Mouse (Mus musculus) intestine, embryonic 14.5 days (tissue): ENCODE results near the gene Kcnj12. TPM values are rescaled to one million over a fixed set of nuclear protein-coding genes. Genes with fewer than 3 reads are reported as not detected.

Source experiments
- ATAC-seq: fragments of 200-750 bp; cut with Nextera tagmentation; replicated peaks from 2 replicates; pipeline ENCODE4 v1.8.0; 2017; ENCODE audit warnings: low read depth, moderate number of reproducible peaks, moderate TSS enrichment, moderate library complexity; ENCODE audit not compliant: low FRiP score, low TSS enrichment
- DNase-seq: peaks from one replicate; pipeline ENCODE4 v3.0.0-alpha.2; 2018; ENCODE audit warnings: low spot score
- H3K27ac ChIP-seq: fragments of 300-500 bp; sonication (generic); 2 replicates; pipeline ENCODE4 v1.5.1; 2014; ENCODE audit warnings: low read depth, mild to moderate bottlenecking, control low read depth
- H3K27me3 ChIP-seq: fragments of 300-500 bp; sonication (generic); replicated peaks from 2 replicates; pipeline ENCODE4 v1.6.1; 2014; ENCODE audit warnings: low read length, control low read depth; ENCODE audit not compliant: control insufficient read depth, insufficient read depth
- H3K36me3 ChIP-seq: fragments of 300-500 bp; sonication (generic); 2 replicates; pipeline ENCODE4 v1.6.1; 2014; ENCODE audit warnings: low read length, control low read depth; ENCODE audit not compliant: control insufficient read depth, insufficient read depth
- H3K4me1 ChIP-seq: fragments of 300-500 bp; sonication (generic); replicated peaks from 2 replicates; pipeline ENCODE4 v1.6.1; 2014; ENCODE audit warnings: low read length, control low read depth, mixed read lengths; ENCODE audit not compliant: control insufficient read depth, insufficient read depth
- H3K4me2 ChIP-seq: fragments of 300-500 bp; sonication (generic); 2 replicates; pipeline ENCODE4 v1.6.1; 2014; ENCODE audit warnings: low read length
- H3K4me3 ChIP-seq: fragments of 300-500 bp; sonication (generic); 2 replicates; pipeline ENCODE4 v1.5.1; 2014; ENCODE audit warnings: low read depth, low read length, control low read depth, mixed read lengths
- H3K9ac ChIP-seq: fragments of 300-500 bp; sonication (generic); 2 replicates; pipeline ENCODE4 v1.6.1; 2014; ENCODE audit warnings: mild to moderate bottlenecking, low read length
- H3K9me3 ChIP-seq: fragments of 300-500 bp; sonication (generic); 2 replicates; pipeline ENCODE4 v1.6.1; 2016; ENCODE audit warnings: low read length, control low read depth; ENCODE audit not compliant: control insufficient read depth
- WGBS: fragments of 180-500 bp; shearing (Covaris S2); extraction: QIAGEN DNeasy Blood & Tissue Kit; methylation state at CpG from one replicate; pipeline ENCODE4 v1.1.7; 2014; 5-methylcytosine and 5-hydroxymethylcytosine counted together
- polyA plus RNA-seq: library from polyadenylated mRNA; unstranded; fragments of >200 nt; fragmentation: Nextera tagmentation; extraction: Ambion mirVana; gene quantifications from 2 replicates; pipeline ENCODE4 v1.2.1, GENCODE M21; 2014

The Kcnj12 gene
- polyA plus RNA-seq, 1 experiment from 2014 or later = 1.8 TPM

DNA sequence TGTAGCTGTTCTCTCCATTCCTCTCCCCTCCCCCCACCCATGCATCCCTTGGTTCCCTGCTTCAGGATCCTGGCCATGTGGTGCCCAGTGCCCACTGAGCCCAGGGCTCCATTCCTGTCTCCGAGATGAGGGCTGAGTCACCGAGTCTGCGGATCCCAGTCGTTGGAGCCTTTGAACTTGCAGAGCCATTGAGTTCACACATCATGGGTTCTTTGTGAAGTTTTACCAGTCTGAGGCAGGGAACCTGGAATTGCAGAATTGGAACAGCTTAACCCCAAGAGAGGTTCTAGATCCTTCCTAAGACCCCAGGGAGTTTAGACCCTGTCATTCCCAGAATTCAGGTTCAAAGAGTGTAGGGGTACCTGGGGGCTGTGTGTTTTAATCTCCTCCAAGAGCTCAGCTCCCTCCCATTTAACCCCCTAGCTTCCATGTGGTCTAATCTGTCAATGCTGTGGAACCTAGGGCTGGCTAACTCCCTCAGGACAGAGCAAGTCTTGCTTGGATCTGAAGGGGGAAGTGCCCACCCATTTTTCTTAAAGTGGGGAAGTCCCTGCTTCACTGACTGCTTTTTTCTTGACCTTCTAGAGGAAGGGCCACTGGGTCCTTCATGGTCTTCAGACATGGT is 6.9 kb downstream of the Kcnj12 start:
- no peak overlapping the region for H3K4me2 ChIP-seq
- no peaks in the 10 kb centered on the region for H3K36me3 ChIP-seq
- WGBS = 54% methylated on average over 4 of the region's 4 CpGs
- peaks cover 8% of the 10 kb centered on the region; the same call in 1 of the 2 replicates for H3K4me1 ChIP-seq
- peaks cover 15% of the 10 kb centered on the region for H3K27me3 ChIP-seq
- H3K27ac ChIP-seq = no peak overlapping the region
- ATAC-seq (no peak), DNase-seq (no peak)
- H3K4me3 ChIP-seq = no peak overlapping the region
- no peaks in the 10 kb centered on the region for H3K9me3 ChIP-seq
- no peak overlapping the region for H3K9ac ChIP-seq

DNA sequence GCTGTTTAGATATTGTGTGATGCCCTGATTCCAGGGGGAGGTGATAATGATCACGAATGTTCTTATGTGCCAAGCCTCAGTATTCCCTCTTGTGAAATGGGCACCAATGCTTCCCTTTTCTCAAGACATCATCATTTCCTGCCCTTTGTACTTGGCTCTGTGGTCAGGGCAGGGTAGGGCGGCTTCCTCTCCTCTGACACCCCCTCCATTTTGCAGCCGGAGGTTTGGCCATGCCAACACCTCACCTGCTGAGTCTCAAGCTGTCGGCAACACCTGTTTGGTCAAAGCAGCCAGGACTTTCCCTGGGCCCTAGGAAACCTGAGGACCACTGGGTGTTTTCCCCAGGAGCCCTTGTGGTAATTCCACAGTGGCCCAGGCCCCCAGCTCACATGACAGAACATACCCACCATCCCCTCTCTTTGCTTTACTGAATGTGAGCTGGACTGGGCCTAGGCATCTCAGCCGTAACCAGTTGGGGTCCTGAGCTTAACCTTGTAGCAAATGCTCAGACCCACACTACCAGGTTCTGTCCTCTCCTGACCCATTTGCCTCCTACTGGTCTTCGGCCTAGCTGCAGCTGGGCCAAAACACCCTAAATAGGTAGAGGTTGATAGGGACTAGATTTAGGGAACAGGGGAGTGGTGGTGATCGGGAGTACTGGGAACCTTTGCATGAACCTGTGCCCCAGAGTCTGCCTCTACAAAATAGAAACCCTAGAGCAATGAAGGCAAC is 7.7 kb downstream of the Kcnj12 start:
- no peaks in the 10 kb centered on the region for H3K36me3 ChIP-seq
- H3K9me3 ChIP-seq = no peaks in the 10 kb centered on the region
- H3K4me3 ChIP-seq = no peak overlapping the region
- DNase-seq (no peak), ATAC-seq (no peak)
- no peak overlapping the region for H3K4me2 ChIP-seq
- no peak overlapping the region for H3K9ac ChIP-seq
- peaks cover 8% of the 10 kb centered on the region; the same call in 1 of the 2 replicates for H3K4me1 ChIP-seq
- 86% methylated on average over 7 of the region's 7 CpGs for WGBS
- peaks cover 7% of the 10 kb centered on the region for H3K27me3 ChIP-seq
- no peak overlapping the region for H3K27ac ChIP-seq

DNA sequence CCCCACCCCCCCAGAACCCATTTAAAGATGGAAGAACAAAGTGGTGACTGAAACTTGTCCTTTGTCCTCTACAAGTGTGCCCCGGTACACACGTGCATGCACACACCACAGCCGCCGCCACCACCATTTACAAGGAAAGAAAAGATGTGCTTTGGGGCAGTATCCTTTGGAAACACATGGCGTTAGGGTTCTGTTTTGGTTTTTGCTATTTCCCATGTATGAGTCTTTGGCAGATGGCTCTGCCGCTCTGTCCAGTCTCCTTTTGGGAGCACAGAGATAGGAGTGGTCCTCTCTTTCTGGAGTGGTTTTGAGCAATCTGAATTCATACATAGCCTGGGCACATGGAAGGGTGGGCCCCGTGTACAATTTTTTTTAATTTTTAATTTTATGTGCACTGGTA is 8.8 kb downstream of the Kcnj12 start:
- Histone ChIP-seq H3K9ac (no peak overlapping the region), H3K27me3 (no peaks in the 10 kb centered on the region), H3K4me2 (no peak overlapping the region), H3K4me1 (peaks cover 5% of the 10 kb centered on the region; the same call in 1 of the 2 replicates), H3K36me3 (no peaks in the 10 kb centered on the region), H3K27ac (no peak overlapping the region), H3K9me3 (no peaks in the 10 kb centered on the region), H3K4me3 (no peak overlapping the region)
- WGBS = 88% methylated on average over 7 of the region's 7 CpGs
- ATAC-seq (no peak), DNase-seq (no peak)

DNA sequence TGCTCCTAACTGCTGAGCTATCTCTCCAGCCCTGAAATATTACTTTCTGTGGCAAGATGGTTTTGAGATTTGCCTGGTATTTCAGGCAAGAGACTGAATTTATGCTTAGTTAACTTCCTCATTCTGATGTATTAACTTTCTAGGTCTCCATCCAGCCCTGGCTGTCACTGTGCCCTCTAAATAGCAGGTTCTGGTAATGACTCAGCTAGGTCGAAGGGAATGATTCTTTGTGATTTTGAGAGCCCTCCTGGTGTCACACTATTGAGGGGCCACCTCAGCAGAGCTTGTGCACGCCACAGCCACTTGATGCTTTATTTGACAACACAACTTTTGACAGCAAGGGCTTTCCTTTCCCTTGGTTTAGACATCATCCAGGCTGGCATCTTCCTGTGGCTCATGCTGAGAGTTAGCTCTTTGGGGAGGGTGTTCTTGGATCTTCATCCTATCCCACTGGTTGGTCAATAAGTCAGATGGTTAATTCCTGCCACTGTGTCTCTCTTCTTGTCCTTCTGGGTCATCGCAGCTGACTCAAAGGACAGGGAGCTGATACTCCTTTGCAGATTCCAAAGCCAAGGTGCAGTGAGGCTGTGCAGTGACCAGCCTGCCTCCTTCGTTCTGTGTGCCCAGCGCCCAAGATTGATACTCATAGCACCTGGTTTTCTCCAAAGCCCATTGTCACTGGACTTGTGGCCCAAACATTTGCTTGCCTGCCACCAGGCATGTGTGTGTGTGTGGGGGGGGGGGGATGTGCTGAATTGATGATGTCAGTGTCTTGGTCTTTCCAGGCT is 9.5 kb downstream of the Kcnj12 start:
- no peaks in the 10 kb centered on the region for H3K36me3 ChIP-seq
- no peaks in the 10 kb centered on the region for H3K9me3 ChIP-seq
- H3K27ac ChIP-seq = no peak overlapping the region
- ATAC-seq (no peak), DNase-seq (no peak)
- no peak overlapping the region for H3K4me3 ChIP-seq
- no peak overlapping the region for H3K4me2 ChIP-seq
- H3K4me1 ChIP-seq = peaks cover 5% of the 10 kb centered on the region; the same call in 1 of the 2 replicates
- H3K9ac ChIP-seq = no peak overlapping the region
- H3K27me3 ChIP-seq = no peaks in the 10 kb centered on the region
- WGBS = 90% methylated on average over 5 of the region's 5 CpGs

DNA sequence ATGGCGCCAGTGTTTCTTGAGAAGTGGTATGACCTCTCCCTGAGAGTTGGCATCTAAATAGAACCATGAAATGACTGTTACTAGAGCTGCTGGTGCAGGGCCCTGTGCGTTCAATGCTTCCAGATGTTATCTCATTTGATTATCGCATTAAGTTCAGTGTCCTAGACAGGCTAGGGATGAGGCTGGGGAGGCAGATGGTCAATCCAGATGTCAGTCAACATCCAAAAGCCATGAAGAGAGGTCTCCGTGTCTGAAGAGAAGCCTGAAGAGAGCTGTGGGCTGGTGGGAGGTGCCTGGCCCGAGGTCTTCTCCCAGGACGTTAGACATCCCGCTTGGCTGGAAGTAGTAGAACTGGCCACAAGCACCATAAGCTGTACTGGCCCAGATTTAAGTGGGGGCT is 10.1 kb downstream of the Kcnj12 start:
- 78% methylated on average over 7 of the region's 7 CpGs for WGBS
- peaks cover 5% of the 10 kb centered on the region; the same call in 1 of the 2 replicates for H3K4me1 ChIP-seq
- H3K27ac ChIP-seq = no peak overlapping the region
- no peaks in the 10 kb centered on the region for H3K27me3 ChIP-seq
- H3K4me2 ChIP-seq = no peak overlapping the region
- DNase-seq (no peak), ATAC-seq (no peak)
- H3K4me3 ChIP-seq = no peak overlapping the region
- no peak overlapping the region for H3K9ac ChIP-seq
- no peaks in the 10 kb centered on the region for H3K36me3 ChIP-seq
- H3K9me3 ChIP-seq = no peaks in the 10 kb centered on the region

DNA sequence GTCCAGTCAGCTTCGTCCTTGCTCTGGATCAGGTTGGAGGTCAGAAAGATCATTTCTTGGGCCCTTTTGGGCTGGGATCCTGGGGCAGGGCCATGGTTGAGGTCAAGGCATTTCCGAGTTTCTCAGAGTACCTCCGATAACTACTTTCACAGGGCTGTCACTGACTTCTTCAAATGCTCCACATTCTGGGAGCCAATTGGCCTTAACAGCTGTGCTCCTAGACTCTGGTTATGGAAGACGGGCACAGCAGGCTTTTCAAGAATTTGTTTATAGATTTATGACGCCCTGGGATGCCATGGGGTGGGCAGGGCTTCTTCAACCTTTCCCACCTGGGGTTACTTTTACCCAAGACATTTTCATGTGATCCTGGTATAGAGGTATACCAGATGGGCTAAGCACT is 10.8 kb downstream of the Kcnj12 start:
- no peak for DNase-seq
- no peaks in the 10 kb centered on the region for H3K27me3 ChIP-seq
- ATAC-seq = no peak
- H3K4me3 ChIP-seq = no peak overlapping the region
- no peak overlapping the region for H3K27ac ChIP-seq
- no peaks in the 10 kb centered on the region for H3K9me3 ChIP-seq
- H3K4me2 ChIP-seq = no peak overlapping the region
- H3K4me1 ChIP-seq = peaks cover 3% of the 10 kb centered on the region; the same call in 1 of the 2 replicates
- H3K36me3 ChIP-seq = no peaks in the 10 kb centered on the region
- WGBS = 68% methylated on average over 5 of the region's 5 CpGs
- no peak overlapping the region for H3K9ac ChIP-seq

DNA sequence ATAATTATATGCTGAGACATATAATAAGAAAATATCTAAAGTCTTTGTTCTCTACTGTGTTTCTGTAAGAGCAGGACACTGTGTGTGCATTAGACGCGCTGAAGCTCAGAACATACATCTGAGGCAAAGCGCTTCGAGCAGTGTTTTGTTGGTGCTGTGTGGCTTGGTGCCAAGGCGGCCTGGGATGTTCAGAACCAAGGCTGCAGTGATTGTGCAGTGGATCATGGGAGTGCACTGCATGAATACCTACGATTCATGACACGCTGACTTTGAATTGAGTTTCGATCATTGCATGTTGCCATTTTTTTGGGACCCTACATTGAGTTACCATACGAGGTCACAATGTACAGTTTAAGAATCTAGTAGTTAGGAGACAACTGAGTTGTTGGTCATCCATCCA is 14.3 kb downstream of the Kcnj12 start:
- 96% methylated on average over 9 of the region's 9 CpGs for WGBS
- DNase-seq = no peak
- H3K27ac ChIP-seq = no peak overlapping the region
- no peaks in the 10 kb centered on the region for H3K9me3 ChIP-seq
- H3K4me1 ChIP-seq = no peaks in the 10 kb centered on the region
- no peak overlapping the region for H3K4me3 ChIP-seq
- ATAC-seq = no peak
- no peaks in the 10 kb centered on the region for H3K27me3 ChIP-seq
- no peak overlapping the region for H3K9ac ChIP-seq
- H3K36me3 ChIP-seq = no peaks in the 10 kb centered on the region
- H3K4me2 ChIP-seq = no peak overlapping the region

DNA sequence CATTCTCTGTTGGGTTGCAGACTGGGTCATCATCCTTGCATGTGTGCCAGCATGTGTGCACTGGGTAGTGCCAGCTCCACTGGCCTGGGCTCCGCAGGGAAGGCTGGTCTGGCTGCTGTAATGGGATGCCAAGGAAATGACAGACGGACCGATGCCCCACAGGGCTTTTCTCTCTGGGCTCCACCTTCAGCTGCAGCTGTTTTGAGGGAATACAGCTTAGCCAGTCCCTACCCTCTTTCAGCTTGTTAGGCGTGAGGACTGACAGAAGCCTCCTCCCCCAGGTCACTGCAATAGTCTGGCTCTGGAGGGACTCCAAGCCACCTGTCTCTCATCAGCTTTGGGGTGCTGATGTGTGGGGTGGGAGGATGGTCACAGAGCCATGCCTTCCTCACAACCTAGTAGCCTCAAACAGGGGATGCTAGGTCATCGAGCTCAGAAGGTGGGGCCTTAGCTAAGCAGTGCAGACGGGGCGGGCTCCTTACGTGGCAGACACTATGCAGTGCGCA is 16.0 kb downstream of the Kcnj12 start:
- no peak overlapping the region for H3K4me3 ChIP-seq
- peaks cover 10% of the 10 kb centered on the region; the same call in 1 of the 2 replicates for H3K4me1 ChIP-seq
- ATAC-seq (no peak), DNase-seq (no peak)
- no peaks in the 10 kb centered on the region for H3K27me3 ChIP-seq
- no peak overlapping the region for H3K9ac ChIP-seq
- no peak overlapping the region for H3K4me2 ChIP-seq
- H3K9me3 ChIP-seq = no peaks in the 10 kb centered on the region
- no peaks in the 10 kb centered on the region for H3K36me3 ChIP-seq
- no peak overlapping the region for H3K27ac ChIP-seq
- whole genome bisulfite sequencing = 81% methylated on average over 9 of the region's 9 CpGs
